Mouse (Mus musculus): ENCODE results near the gene Tpp2. TPM values are rescaled to one million over a fixed set of nuclear protein-coding genes. Genes with fewer than 3 reads are reported as not detected.
"Not testable (repeated sequence)": the region's sequence is repeated elsewhere in the genome, so short reads cannot be mapped to it uniquely, and the experiment has no call there.

The Tpp2 gene
- total and polyA plus RNA-seq, 2 experiments from 2014 or later = 33.2 to 46.7 TPM

GRCm38 (mm10) chr1:44022656-44023055 is 89.2 kb downstream of the Tpp2 start:
- ATAC-seq (ENCODE audit: low FRiP score) (no peak), DNase-seq (ENCODE audit: low spot score) (no peak)
- no peaks in the 10 kb centered on the region for H3K27me3 ChIP-seq (ENCODE audit: insufficient read depth, low read length)
- H3K27ac ChIP-seq (ENCODE audit: low read depth, low read length) = no peak overlapping the region
- H3K9me3 ChIP-seq (ENCODE audit: low read length) = no peaks in the 10 kb centered on the region
- no peak overlapping the region for H3K9ac ChIP-seq (replicated peaks; ENCODE audit: low read length, poor library complexity, severe bottlenecking)
- H3K4me1 ChIP-seq (ENCODE audit: insufficient read depth, low read length) = no peaks in the 10 kb centered on the region
- H3K4me3 ChIP-seq (ENCODE audit: low read depth, low read length) = no peak overlapping the region
- H3K36me3 ChIP-seq (ENCODE audit: insufficient read depth, low read length) = no peaks in the 10 kb centered on the region
- H3K4me2 ChIP-seq (ENCODE audit: low read depth, low read length, poor library complexity, severe bottlenecking) = no peak overlapping the region
- no peak for TF ChIP-seq CTCF (IDR thresholded peaks at IDR 0.05)
- WGBS = 92% methylated on average over 1 of the region's 1 CpGs

DNA sequence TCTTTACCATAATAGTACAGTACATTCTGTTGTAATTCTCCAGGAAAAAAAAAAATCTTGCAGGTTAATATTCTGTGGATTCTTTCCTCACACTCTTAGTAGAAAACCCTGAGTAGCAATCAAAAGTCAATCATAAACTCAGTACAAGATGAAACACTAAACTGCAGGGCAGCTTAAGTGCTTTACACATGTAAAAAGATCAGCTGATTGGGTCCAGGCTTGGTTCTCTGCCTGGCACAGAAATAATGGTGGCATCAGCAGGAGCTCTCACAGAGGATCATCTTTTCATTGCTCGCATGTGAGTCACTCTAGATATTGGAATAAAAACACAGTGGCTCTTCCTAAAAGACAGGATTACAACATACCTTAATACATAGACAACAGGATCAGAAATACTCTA is 94.2 kb downstream of the Tpp2 start:
- Histone ChIP-seq H3K9ac (replicated peaks; ENCODE audit: low read length, poor library complexity, severe bottlenecking) (no peak overlapping the region), H3K4me1 (ENCODE audit: insufficient read depth, low read length) (no peaks in the 10 kb centered on the region), H3K4me3 (ENCODE audit: low read depth, low read length) (no peak overlapping the region), H3K36me3 (ENCODE audit: insufficient read depth, low read length) (no peaks in the 10 kb centered on the region), H3K27ac (ENCODE audit: low read depth, low read length) (no peak overlapping the region), H3K4me2 (ENCODE audit: low read depth, low read length, poor library complexity, severe bottlenecking) (no peak overlapping the region), H3K27me3 (ENCODE audit: insufficient read depth, low read length) (no peaks in the 10 kb centered on the region), H3K9me3 (ENCODE audit: low read length) (no peaks in the 10 kb centered on the region)
- DNase-seq (ENCODE audit: low spot score) = no peak
- WGBS = 52% methylated on average over 1 of the region's 1 CpGs
- no peak for TF ChIP-seq CTCF (IDR thresholded peaks at IDR 0.05)
- ATAC-seq (ENCODE audit: low FRiP score) = no peak

DNA sequence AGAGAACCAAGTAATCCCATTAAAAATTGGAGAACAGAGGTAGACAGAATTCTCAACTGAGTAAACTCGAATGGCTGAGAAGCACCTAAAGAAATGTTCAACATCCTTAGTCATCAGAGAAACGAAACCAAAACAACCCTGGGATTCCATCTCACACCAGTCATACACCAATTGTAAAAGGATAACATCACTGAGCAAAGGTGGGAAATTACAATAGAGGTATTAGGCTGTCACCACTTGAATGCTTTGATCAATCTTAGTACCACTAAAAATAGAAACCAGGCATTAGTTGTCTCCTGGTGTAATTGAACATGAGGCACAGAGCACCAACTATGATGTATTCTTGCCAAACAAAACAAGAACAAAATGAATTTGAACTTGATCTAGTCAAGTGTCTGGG is 98.8 kb downstream of the Tpp2 start:
- no peak for ATAC-seq (ENCODE audit: low FRiP score)
- no peak overlapping the region for H3K4me3 ChIP-seq (ENCODE audit: low read depth, low read length)
- H3K9me3 ChIP-seq (ENCODE audit: low read length) = no peaks in the 10 kb centered on the region
- no peaks in the 10 kb centered on the region for H3K27me3 ChIP-seq (ENCODE audit: insufficient read depth, low read length)
- TF ChIP-seq CTCF (IDR thresholded peaks at IDR 0.05) = no peak
- no peak for DNase-seq (ENCODE audit: low spot score)
- no peak overlapping the region for H3K27ac ChIP-seq (ENCODE audit: low read depth, low read length)
- no peak overlapping the region for H3K9ac ChIP-seq (replicated peaks; ENCODE audit: low read length, poor library complexity, severe bottlenecking)
- H3K4me2 ChIP-seq (ENCODE audit: low read depth, low read length, poor library complexity, severe bottlenecking) = no peak overlapping the region
- no peaks in the 10 kb centered on the region for H3K36me3 ChIP-seq (ENCODE audit: insufficient read depth, low read length)
- H3K4me1 ChIP-seq (ENCODE audit: insufficient read depth, low read length) = no peaks in the 10 kb centered on the region
- 71% methylated on average over 2 of the region's 2 CpGs for WGBS

- 90% methylated on average over 5 of the region's 5 CpGs for WGBS
- Histone ChIP-seq H3K4me2 (ENCODE audit: low read depth, low read length, poor library complexity, severe bottlenecking) (no peak overlapping the region), H3K4me1 (ENCODE audit: insufficient read depth, low read length) (no peaks in the 10 kb centered on the region), H3K9ac (replicated peaks; ENCODE audit: low read length, poor library complexity, severe bottlenecking) (no peak overlapping the region), H3K9me3 (ENCODE audit: low read length) (no peaks in the 10 kb centered on the region), H3K27me3 (ENCODE audit: insufficient read depth, low read length) (no peaks in the 10 kb centered on the region), H3K27ac (ENCODE audit: low read depth, low read length) (no peak overlapping the region), H3K36me3 (ENCODE audit: insufficient read depth, low read length) (no peaks in the 10 kb centered on the region), H3K4me3 (ENCODE audit: low read depth, low read length) (no peak overlapping the region)
- TF ChIP-seq CTCF (IDR thresholded peaks at IDR 0.05) = no peak
- no peak for DNase-seq (ENCODE audit: low spot score)
- ATAC-seq (ENCODE audit: low FRiP score) = no peak
These were observed 99.5 kb downstream of the Tpp2 start for GRCm38 (mm10) chr1:44032948-44033347.

DNA sequence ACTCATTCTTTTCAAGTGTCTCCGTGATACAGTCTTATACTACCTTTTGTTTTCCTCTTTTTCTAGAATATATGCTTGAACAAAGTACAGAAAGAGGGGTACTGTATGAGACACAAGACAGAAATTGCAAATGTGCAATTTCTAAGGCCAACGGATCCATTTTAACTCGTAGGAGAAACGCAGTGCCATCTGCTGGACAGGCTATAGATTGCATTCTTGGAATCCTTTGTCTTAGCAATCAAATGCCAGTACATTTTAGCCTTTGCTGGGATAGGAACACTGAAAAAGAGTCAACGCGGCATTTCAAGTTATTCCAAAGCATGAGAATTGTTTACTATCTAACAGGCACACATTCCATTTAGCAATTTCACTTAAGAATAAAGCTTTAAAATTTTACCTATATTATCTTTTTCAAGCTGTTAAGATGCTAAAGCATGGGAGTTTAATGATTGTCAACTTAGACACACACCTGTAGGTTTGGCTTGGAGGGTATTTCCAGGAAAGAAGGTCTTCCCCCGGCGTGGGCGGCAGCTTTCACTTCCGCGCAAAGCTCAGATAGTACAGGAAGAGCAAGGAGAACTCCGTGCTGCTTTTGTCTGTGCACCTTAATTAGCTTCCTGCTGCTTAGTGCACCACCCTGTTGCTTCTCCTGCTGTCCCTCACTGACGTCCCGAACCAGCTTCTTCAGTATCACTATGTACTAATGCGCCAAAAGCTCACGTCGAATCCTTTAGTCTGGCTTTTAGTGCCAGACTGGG is 108.5 kb downstream of the Tpp2 start:
- 1% methylated on average over 17 of the region's 17 CpGs for WGBS
- Histone ChIP-seq H3K4me1 (ENCODE audit: insufficient read depth, low read length) (no peaks in the 10 kb centered on the region), H3K27ac (ENCODE audit: low read depth, low read length) (peak overlapping the region; percentile 52)

DNA sequence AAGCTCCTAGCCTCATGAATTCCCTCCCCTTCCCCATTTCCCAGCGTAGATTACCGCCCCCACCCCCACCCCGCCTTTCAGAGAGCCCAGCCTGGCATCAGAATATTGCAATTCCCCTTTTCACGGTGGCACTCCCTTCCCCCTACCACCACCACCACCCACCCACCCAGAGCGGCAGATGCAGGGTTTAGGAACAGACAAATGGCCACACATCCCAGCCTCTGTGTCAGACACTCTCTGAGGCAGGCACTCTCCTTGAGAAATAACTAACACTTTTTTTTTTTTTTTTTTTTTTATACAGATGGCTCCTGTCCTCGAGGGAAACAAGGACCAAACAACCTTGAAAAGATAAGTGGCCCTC is 109.1 kb downstream of the Tpp2 start:
- Histone ChIP-seq H3K9ac (replicated peaks; ENCODE audit: low read length, poor library complexity, severe bottlenecking) (peak overlapping the region; percentile 50), H3K36me3 (ENCODE audit: insufficient read depth, low read length) (no peaks in the 10 kb centered on the region), H3K27ac (ENCODE audit: low read depth, low read length) (peak overlapping the region; percentile 52), H3K9me3 (ENCODE audit: low read length) (no peaks in the 10 kb centered on the region), H3K4me1 (ENCODE audit: insufficient read depth, low read length) (no peaks in the 10 kb centered on the region), H3K4me2 (ENCODE audit: low read depth, low read length, poor library complexity, severe bottlenecking) (peak overlapping the region; percentile 68), H3K27me3 (ENCODE audit: insufficient read depth, low read length) (no peaks in the 10 kb centered on the region), H3K4me3 (ENCODE audit: low read depth, low read length) (peak overlapping the region; percentile 42)
- DNase-seq (ENCODE audit: low spot score) (no peak), ATAC-seq (ENCODE audit: low FRiP score) (peak; percentile 85)
- WGBS = 0% methylated on average over 6 of the region's 6 CpGs
- no peak for TF ChIP-seq CTCF (IDR thresholded peaks at IDR 0.05)

More for the DNA sequence above, 108.5 kb downstream of the Tpp2 start:
- peak overlapping the region; percentile 42 for H3K4me3 ChIP-seq (ENCODE audit: low read depth, low read length)
- peak; percentile 94 for TF ChIP-seq CTCF (IDR thresholded peaks at IDR 0.05)
- H3K9me3 ChIP-seq (ENCODE audit: low read length) = no peaks in the 10 kb centered on the region
- H3K36me3 ChIP-seq (ENCODE audit: insufficient read depth, low read length) = no peaks in the 10 kb centered on the region
- peak overlapping the region; percentile 68 for H3K4me2 ChIP-seq (ENCODE audit: low read depth, low read length, poor library complexity, severe bottlenecking)
- peak; percentile 87 for ATAC-seq (ENCODE audit: low FRiP score)
- H3K9ac ChIP-seq (replicated peaks; ENCODE audit: low read length, poor library complexity, severe bottlenecking) = peak overlapping the region; percentile 50
- peak; percentile 89 for DNase-seq (ENCODE audit: low spot score)
- no peaks in the 10 kb centered on the region for H3K27me3 ChIP-seq (ENCODE audit: insufficient read depth, low read length)

DNA sequence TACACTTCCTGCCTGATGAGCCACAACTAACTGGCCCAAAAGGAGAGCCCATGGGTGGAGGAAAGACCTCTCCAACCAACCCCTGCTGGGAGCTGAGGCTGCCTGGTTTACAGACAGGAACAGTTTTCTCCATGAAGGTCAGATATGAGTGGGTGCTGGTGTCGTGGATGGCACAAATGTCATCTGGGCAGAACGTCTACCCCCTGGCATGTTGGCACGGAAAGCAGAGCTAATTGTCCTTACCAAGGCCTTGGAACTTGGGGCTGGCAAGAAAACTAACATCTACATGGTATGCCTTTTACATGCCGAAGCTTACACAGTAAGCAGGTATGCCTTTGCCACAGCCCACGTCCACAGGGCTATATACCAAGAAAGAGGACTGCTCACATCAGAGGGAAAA is 112.2 kb downstream of the Tpp2 start:
- not testable (repeated sequence) for H3K4me3 ChIP-seq (ENCODE audit: low read depth, low read length); ATAC-seq (ENCODE audit: low FRiP score); DNase-seq (ENCODE audit: low spot score)

More for the DNA sequence above, 112.2 kb downstream of the Tpp2 start:
- H3K4me2 ChIP-seq (ENCODE audit: low read depth, low read length, poor library complexity, severe bottlenecking); H3K4me1 ChIP-seq (ENCODE audit: insufficient read depth, low read length); H3K9me3 ChIP-seq (ENCODE audit: low read length); H3K27ac ChIP-seq (ENCODE audit: low read depth, low read length); H3K9ac ChIP-seq (replicated peaks; ENCODE audit: low read length, poor library complexity, severe bottlenecking); H3K36me3 ChIP-seq (ENCODE audit: insufficient read depth, low read length); H3K27me3 ChIP-seq (ENCODE audit: insufficient read depth, low read length): not testable (repeated sequence)
- WGBS = 84% methylated on average over 5 of the region's 5 CpGs

Data from midbrain, postnatal 0 days (tissue).